ENCODE assay signal across 9 mouse cellular contexts in the genomic region with DNA sequence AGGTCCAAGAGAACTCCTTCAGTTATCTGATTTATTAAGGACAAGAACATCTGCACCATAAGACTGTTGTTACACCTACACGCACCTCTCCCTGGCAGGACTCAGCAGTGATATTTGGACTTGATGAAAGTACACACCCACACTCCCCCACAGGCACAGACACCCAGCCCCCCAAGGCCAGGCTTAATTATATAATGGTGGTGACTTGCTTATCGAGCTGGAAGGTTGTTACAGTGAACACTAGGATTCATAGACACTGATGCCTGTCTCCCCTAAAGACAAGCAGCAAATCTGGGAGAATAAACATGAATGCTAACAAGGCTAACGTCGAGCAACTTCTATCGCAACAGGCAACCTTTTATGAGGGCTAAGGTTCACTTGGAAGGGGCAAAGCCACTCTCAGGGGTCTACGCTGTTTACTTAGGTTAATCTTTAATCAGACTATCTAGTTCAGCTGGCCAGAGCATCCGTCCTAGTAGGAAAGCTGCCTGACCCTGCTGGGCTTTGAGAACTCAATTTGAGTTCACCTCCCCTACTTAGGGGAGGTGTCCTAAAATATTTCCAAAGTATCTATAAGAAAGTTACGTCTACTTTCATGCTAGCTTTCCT. TPM values are rescaled to one million over a fixed set of nuclear protein-coding genes. Genes with fewer than 3 reads are reported as not detected.
DNase-seq lines count a peak whose midpoint lies in the region; ATAC-seq and TF ChIP-seq lines count a peak whose summit lies in the region.
"Had no signal": no experiment of that assay in that cellular context is flagged by ENCODE, and none has a peak within 500 bp of the region (broad histone marks: within the 10 kb centered on the region; RNA-seq: fewer than 3 reads in every experiment).

No protein-coding gene starts in this region.

- DNase-seq in embryo, embryonic 10 days (ENCODE audit: low spot score), result peak; percentile 16
- no peak for DNase-seq in embryo, embryonic 9.5 days (ENCODE audit: extremely low spot score)
- no peak for DNase-seq in midbrain, postnatal 0 days (ENCODE audit: low spot score)
- peak; percentile 58 for DNase-seq in kidney, postnatal 14 days
- no peak for DNase-seq in retina, embryonic 14.5 days (ENCODE audit: low spot score)

- no peak overlapping the region for H3K27ac ChIP-seq in midbrain, postnatal 0 days (ENCODE audit: low read depth, low read length)
- H3K27ac ChIP-seq in midbrain, embryonic 15.5 days, result no peak overlapping the region
- peak overlapping the region; percentile 72 for H3K27ac ChIP-seq in stomach, embryonic 16.5 days (ENCODE audit: low read length)

- H3K4me3 ChIP-seq in midbrain, postnatal 0 days (ENCODE audit: low read depth, low read length), result peak overlapping the region; percentile 5; the same call in 1 of the 2 replicates
- no peak overlapping the region for H3K4me3 ChIP-seq in midbrain, embryonic 15.5 days
- peak overlapping the region; percentile 68 for H3K4me3 ChIP-seq in stomach, embryonic 16.5 days (replicated peaks; ENCODE audit: low read length)

- H3K4me1 ChIP-seq in midbrain, postnatal 0 days (ENCODE audit: insufficient read depth, low read length), result no peaks in the 10 kb centered on the region
- H3K4me1 ChIP-seq in midbrain, embryonic 15.5 days, result peaks cover 5% of the 10 kb centered on the region
- H3K4me1 ChIP-seq in stomach, embryonic 16.5 days (ENCODE audit: control insufficient read depth, insufficient read depth, low read length), result peaks cover 4% of the 10 kb centered on the region

- no peak overlapping the region; the same call in 1 of the 2 replicates for H3K4me2 ChIP-seq in midbrain, postnatal 0 days (ENCODE audit: low read depth, low read length, poor library complexity, severe bottlenecking)
- H3K4me2 ChIP-seq in midbrain, embryonic 15.5 days, result no peak overlapping the region
- H3K4me2 ChIP-seq in stomach, embryonic 16.5 days (ENCODE audit: low read depth, low read length), result peak overlapping the region; percentile 67

- no peak overlapping the region for H3K9ac ChIP-seq in midbrain, postnatal 0 days (replicated peaks; ENCODE audit: low read length, poor library complexity, severe bottlenecking)
- H3K9ac ChIP-seq in midbrain, embryonic 15.5 days, result no peak overlapping the region
- H3K9ac ChIP-seq in stomach, embryonic 16.5 days (ENCODE audit: low read length), result peak overlapping the region; percentile 65

- WGBS in midbrain, postnatal 0 days, result 69% methylated on average over 8 of the region's 8 CpGs
- WGBS in midbrain, embryonic 15.5 days, result 60% methylated on average over 8 of the region's 8 CpGs
- 27% methylated on average over 8 of the region's 8 CpGs for WGBS in stomach, embryonic 16.5 days

- peaks cover 9% of the 10 kb centered on the region; the same call in 1 of the 2 replicates for H3K36me3 ChIP-seq in midbrain, postnatal 0 days (ENCODE audit: insufficient read depth, low read length)
- 0 out of 2 replicates have a peak, but pooled peaks cover 5% of the 10 kb centered on the region for H3K36me3 ChIP-seq in midbrain, embryonic 15.5 days (replicated peaks)
- peaks cover 17% of the 10 kb centered on the region for H3K36me3 ChIP-seq in stomach, embryonic 16.5 days (ENCODE audit: control insufficient read depth, insufficient read depth, low read length)

- no peaks in the 10 kb centered on the region for H3K9me3 ChIP-seq in midbrain, postnatal 0 days (ENCODE audit: low read length)
- H3K9me3 ChIP-seq in midbrain, embryonic 15.5 days, result no peaks in the 10 kb centered on the region
- no peaks in the 10 kb centered on the region for H3K9me3 ChIP-seq in stomach, embryonic 16.5 days (replicated peaks; ENCODE audit: control insufficient read depth, low read length)

- no peak for TF ChIP-seq CTCF in midbrain, postnatal 0 days (IDR thresholded peaks at IDR 0.05)

- no peaks in the 10 kb centered on the region for H3K27me3 ChIP-seq in midbrain, postnatal 0 days (ENCODE audit: insufficient read depth, low read length)
- no peaks in the 10 kb centered on the region for H3K27me3 ChIP-seq in midbrain, embryonic 15.5 days (replicated peaks)
- no peaks in the 10 kb centered on the region for H3K27me3 ChIP-seq in stomach, embryonic 16.5 days (ENCODE audit: control insufficient read depth, insufficient read depth, low read length)

- no peak for ATAC-seq in midbrain, postnatal 0 days (ENCODE audit: low FRiP score)
- no peak for ATAC-seq in midbrain, embryonic 15.5 days (replicated peaks)
- ATAC-seq in stomach, embryonic 16.5 days (ENCODE audit: insufficient read depth, low FRiP score), result no peak
- no peak for ATAC-seq in granulocyte monocyte progenitor cell, adult 5-6 weeks (replicated peaks; ENCODE audit: poor library complexity, severe bottlenecking)

RNA-seq across cellular contexts. Expression of gene Net1, which starts 26.4 kb away (rescaled TPM):
- total RNA-seq in midbrain, postnatal 0 days (2014; rRNA removed), result 16.7 and 17.7 TPM in 2 replicates
- polyA plus RNA-seq in midbrain, postnatal 0 days (2015; fragmentation: Nextera tagmentation; extraction: Ambion mirVana), result 12.3 and 14.3 TPM in 2 replicates
- polyA plus RNA-seq in midbrain, embryonic 15.5 days (2015; fragmentation: Nextera tagmentation; extraction: Ambion mirVana), result 10.7 and 12.2 TPM in 2 replicates
- 110 and 113 TPM in 2 replicates for polyA plus RNA-seq in stomach, embryonic 16.5 days (2015; fragmentation: Nextera tagmentation; extraction: Ambion mirVana)
- 30.4 and 34.8 TPM in 2 replicates for total RNA-seq in granulocyte monocyte progenitor cell, adult 5-6 weeks (2014; fragmentation: Nextera tagmentation)
- total RNA-seq in granulocyte monocyte progenitor cell, adult 5-6 weeks (2017), result 42.4 and 50.9 TPM in 2 replicates

RNA-seq across cellular contexts. Expression of gene Tubal3, which starts 26.5 kb away (rescaled TPM):
- not detected in 2 replicates for total RNA-seq in midbrain, postnatal 0 days (2014; rRNA removed)
- not detected in 2 replicates for polyA plus RNA-seq in midbrain, postnatal 0 days (2015; fragmentation: Nextera tagmentation; extraction: Ambion mirVana)
- polyA plus RNA-seq in midbrain, embryonic 15.5 days (2015; fragmentation: Nextera tagmentation; extraction: Ambion mirVana), result not detected in 2 replicates
- 3.8 and 3.9 TPM in 2 replicates for polyA plus RNA-seq in stomach, embryonic 16.5 days (2015; fragmentation: Nextera tagmentation; extraction: Ambion mirVana)
- total RNA-seq in granulocyte monocyte progenitor cell, adult 5-6 weeks (2014; fragmentation: Nextera tagmentation), result not detected in 2 replicates
- not detected in 2 replicates for total RNA-seq in granulocyte monocyte progenitor cell, adult 5-6 weeks (2017)
- total RNA-seq: left cerebral cortex, postnatal 36 days had no signal

RNA-seq across cellular contexts. Expression of gene Calm5, which starts 37.6 kb away (rescaled TPM):
- not detected in 2 replicates for total RNA-seq in midbrain, postnatal 0 days (2014; rRNA removed)
- polyA plus RNA-seq in midbrain, postnatal 0 days (2015; fragmentation: Nextera tagmentation; extraction: Ambion mirVana), result not detected in 2 replicates
- polyA plus RNA-seq in midbrain, embryonic 15.5 days (2015; fragmentation: Nextera tagmentation; extraction: Ambion mirVana), result not detected in 2 replicates
- not detected in 2 replicates for polyA plus RNA-seq in stomach, embryonic 16.5 days (2015; fragmentation: Nextera tagmentation; extraction: Ambion mirVana)
- not detected in 2 replicates for total RNA-seq in granulocyte monocyte progenitor cell, adult 5-6 weeks (2014; fragmentation: Nextera tagmentation)
- total RNA-seq in granulocyte monocyte progenitor cell, adult 5-6 weeks (2017), result not detected in 2 replicates
- total RNA-seq: left cerebral cortex, postnatal 36 days had no signal

RNA-seq across cellular contexts. Expression of gene Ucn3, which starts 53.6 kb away (rescaled TPM):
- 0.14 and 0.71 TPM in 2 replicates for total RNA-seq in midbrain, postnatal 0 days (2014; rRNA removed)
- 0.27 and 0.29 TPM in 2 replicates for polyA plus RNA-seq in midbrain, postnatal 0 days (2015; fragmentation: Nextera tagmentation; extraction: Ambion mirVana)
- polyA plus RNA-seq in midbrain, embryonic 15.5 days (2015; fragmentation: Nextera tagmentation; extraction: Ambion mirVana), result not detected in 2 replicates
- polyA plus RNA-seq in stomach, embryonic 16.5 days (2015; fragmentation: Nextera tagmentation; extraction: Ambion mirVana), result 0.20 TPM in 1 of 2 replicates, not detected in the other
- not detected in 2 replicates for total RNA-seq in granulocyte monocyte progenitor cell, adult 5-6 weeks (2014; fragmentation: Nextera tagmentation)
- not detected in 2 replicates for total RNA-seq in granulocyte monocyte progenitor cell, adult 5-6 weeks (2017)

RNA-seq across cellular contexts. Expression of gene Calm4, which starts 54.0 kb away (rescaled TPM):
- total RNA-seq in midbrain, postnatal 0 days (2014; rRNA removed), result 3.7 TPM in 1 of 2 replicates, not detected in the other
- not detected in 2 replicates for polyA plus RNA-seq in midbrain, postnatal 0 days (2015; fragmentation: Nextera tagmentation; extraction: Ambion mirVana)
- polyA plus RNA-seq in midbrain, embryonic 15.5 days (2015; fragmentation: Nextera tagmentation; extraction: Ambion mirVana), result not detected in 2 replicates
- polyA plus RNA-seq in stomach, embryonic 16.5 days (2015; fragmentation: Nextera tagmentation; extraction: Ambion mirVana), result 1.9 and 2.1 TPM in 2 replicates
- not detected in 2 replicates for total RNA-seq in granulocyte monocyte progenitor cell, adult 5-6 weeks (2014; fragmentation: Nextera tagmentation)
- not detected in 2 replicates for total RNA-seq in granulocyte monocyte progenitor cell, adult 5-6 weeks (2017)
- total RNA-seq: left cerebral cortex, postnatal 36 days had no signal

Comparison
In these comparisons a context has a peak if more than half of its experiments do, and no peak if none do; other contexts are left out.
1. DNase-seq: peak in embryo, embryonic 10 days (single experiment) and kidney, postnatal 14 days (single experiment); none in embryo, embryonic 9.5 days (single experiment), midbrain, postnatal 0 days (single experiment) and retina, embryonic 14.5 days (single experiment).